Mouse (Mus musculus) heart, postnatal 36 days (tissue): ENCODE data around the gene Fbxo40. TPM values are rescaled to one million over a fixed set of nuclear protein-coding genes. Genes with fewer than 3 reads are reported as not detected.
A peak's percentile ranks its signal among the peaks of the same experiment; 100 is the strongest.

ENCODE experiments used
- DNase-seq, 2 experiments: peaks; one replicate each; pipeline ENCODE4 v3.0.0; 2021 to 2022
- intact Hi-C: fragments of 180-260 bp; cut with DNase I; formaldehyde crosslinking; loops from one replicate; pipeline ENCODE4 v1.15.1; 2025
- total RNA-seq, 2 experiments: library from RNA; stranded (reverse); gene quantifications; 2 replicates each; pipeline ENCODE4 v1.2.3; 2021

Fbxo40 gene
- total RNA-seq, 2 experiments from 2014 or later = 159 to 206 TPM

- intact Hi-C loops = no loop called here
- peak in 1 of 2 experiments; percentile 0 for DNase-seq
These were observed 40.5 kb downstream of the Fbxo40 start for GRCm38 (mm10) chr16:36949614-36950336.

- DNase-seq = no peak
- intact Hi-C loops = loop anchor here (2.0 kb wide), 1 partner anchor 63 kb away; the partner anchor contains the start of gene Polq
These were observed 42.5 kb downstream of the Fbxo40 start for GRCm38 (mm10) chr16:36947646-36948197.

GRCm38 (mm10) chr16:36946459-36947159 is 43.7 kb downstream of the Fbxo40 start:
- intact Hi-C loops = loop anchor here (2.0 kb wide), 1 partner anchor 64 kb away; the partner anchor contains the start of gene Polq
- no peak for DNase-seq

DNA sequence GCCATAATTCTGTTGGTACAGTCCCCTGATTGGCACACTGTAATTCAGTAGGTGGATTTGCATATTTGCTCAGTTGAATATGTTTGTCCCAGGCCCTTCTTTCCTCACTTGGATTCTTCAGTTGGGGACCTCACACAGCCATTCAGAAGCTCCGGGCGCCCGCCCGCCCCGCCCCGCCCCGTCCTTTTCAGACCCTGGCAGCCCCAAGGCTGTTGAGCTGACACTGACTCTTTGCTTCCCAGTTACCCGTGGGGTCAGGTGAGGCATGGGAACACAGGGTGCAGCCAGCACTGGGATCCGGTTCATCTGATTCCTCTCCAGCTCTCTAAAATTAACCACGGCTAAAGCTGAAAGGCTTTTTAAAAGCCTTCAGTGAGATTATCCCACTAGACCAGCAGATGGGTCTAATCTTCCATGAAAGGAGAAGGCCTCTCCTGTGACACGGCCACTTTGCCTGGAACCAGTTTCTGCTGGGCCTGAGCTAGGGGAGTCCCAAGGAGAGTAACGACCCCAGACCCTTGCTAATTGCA is 45.3 kb downstream of the Fbxo40 start:
- DNase-seq = peak; percentile 38 to 45
- intact Hi-C loops = loop anchor here (5.0 kb wide), 1 partner anchor 68 kb away; the partner anchor contains the start of genes Eaf2 and Golgb1

DNA sequence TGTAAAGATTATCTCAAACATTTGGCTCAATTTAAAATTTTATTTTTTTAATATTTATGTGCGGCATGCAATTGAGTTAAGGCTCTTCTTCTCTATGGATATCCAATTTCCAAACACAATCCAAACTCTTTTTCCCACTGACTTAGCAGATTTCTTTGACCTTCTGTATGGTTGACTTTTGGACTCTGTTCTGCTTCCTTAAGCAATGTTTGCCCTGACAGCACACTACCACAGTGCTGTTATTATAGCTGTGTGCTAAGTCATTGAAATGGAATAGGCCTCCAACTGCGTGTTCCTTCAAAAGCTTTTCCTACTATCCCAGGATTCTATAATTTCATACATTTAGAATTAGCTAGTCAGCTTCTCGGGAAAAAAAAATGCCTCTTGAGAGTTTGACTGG is 46.7 kb downstream of the Fbxo40 start:
- intact Hi-C loops = loop anchor here (5.0 kb wide), 1 partner anchor 66 kb away; the partner anchor contains the start of genes Eaf2 and Golgb1
- no peak for DNase-seq

DNA sequence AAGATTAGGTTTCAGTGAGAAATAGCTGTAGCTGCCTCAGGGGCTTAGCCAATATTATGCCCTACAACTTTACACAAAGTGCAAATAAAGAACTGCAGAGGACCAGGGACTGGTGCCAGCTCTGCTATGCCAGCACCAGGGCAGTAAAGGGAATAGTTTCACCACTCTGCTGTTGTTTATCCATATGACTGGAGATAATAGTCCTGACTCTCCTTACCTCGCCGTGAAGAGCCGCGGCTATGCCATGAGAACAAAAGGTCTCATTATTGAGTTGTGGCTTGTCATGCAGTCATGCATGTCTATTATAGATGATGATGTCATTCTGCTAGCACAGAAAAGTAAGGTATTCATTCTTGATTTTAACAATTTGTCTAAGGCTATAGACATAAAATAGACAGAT is 48.4 kb downstream of the Fbxo40 start:
- intact Hi-C loops = loop anchor here (1.0 to 5.0 kb wide), 2 partner anchors 47 to 65 kb away; partner anchors contain the start of genes Eaf2 and Golgb1
- no peak for DNase-seq

GRCm38 (mm10) chr16:36941137-36941727 is 49.0 kb downstream of the Fbxo40 start:
- intact Hi-C loops = loop anchor here (5.0 kb wide), 1 partner anchor 64 kb away; the partner anchor contains the start of genes Eaf2 and Golgb1
- DNase-seq = peak in 1 of 2 experiments; percentile 38

GRCm38 (mm10) chr16:36935814-36936213 is 54.5 kb downstream of the Fbxo40 start:
- intact Hi-C loops = no loop called here
- no peak for DNase-seq

DNA sequence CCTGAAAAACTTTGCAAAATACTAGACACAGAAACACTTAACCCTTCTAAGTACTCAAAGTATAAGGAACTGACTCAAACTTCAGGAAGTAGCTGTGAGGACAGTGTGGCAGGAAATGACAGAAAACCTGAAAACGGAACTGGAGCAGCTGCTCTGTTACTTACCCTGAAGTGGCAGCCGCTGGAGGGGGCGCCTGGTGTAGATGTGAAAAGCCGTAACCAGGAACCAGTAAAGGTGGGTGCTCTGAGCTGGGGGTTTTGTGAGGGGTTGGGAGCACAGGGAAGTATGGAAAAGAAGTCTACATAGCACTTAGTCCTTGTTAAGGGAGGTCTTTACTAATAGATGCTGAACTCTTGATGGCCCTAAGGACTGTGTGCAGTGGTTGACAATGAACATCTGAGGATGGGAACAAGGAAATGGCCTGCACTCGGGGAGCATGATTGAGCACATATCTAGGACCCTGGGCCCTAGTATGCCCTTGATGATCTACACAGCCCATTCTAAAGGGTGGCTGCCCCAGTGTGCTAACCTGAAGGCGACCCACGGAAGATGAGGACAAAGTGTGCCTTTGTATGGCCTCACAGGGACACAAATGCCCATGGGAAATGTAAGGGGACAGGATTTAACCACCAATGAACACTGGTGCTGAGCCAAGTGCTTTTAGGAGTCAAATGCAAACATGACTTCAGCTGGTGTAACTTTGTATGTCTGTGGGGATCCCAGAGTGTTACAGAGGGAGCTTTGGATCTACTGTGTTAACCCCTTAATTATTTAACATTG is 55.2 kb downstream of the Fbxo40 start, which contains the start of gene Hcls1:
Gene Hcls1 (plus strand): TSS at position 143 of the 780 bp plus-strand sequence.
- DNase-seq = peak; percentile 40 to 43
- intact Hi-C loops = no loop called here

DNA sequence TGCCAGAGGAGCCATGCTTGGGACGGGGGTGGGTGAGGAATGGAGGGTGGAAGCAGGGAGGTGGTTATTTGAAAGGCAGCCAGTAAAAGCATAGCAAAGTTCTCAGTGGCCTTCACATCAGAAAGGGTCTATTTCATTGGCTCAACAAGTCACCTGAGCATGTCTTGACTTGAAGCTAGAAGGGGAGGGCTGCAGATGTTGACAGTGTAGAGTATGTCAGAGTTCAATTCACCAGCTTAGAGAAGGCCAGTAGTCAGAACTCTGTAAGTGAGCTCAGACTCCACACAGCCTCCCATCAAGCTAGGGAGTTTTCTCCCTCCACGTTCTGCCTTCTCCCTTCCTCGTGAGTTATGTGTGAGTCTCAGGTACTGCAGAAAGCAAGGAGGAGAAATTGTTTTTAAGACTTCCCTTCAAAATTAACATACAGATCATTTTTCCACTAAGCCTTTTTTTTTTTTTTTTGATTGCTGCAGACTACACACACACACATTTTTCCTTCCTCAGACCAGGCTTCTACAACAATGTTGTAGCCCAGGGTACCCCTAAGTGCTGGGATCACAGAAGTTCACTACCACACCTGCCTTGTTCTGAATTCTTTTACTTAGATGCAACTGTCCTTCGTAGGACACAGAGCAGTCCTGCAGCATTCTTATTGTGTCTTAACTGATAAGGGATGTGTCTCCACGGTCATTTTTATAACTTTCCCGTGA is 56.0 kb downstream of the Fbxo40 start:
- no peak for DNase-seq
- intact Hi-C loops = no loop called here

- DNase-seq = no peak
- intact Hi-C loops = no loop called here
These were observed 57.7 kb downstream of the Fbxo40 start for GRCm38 (mm10) chr16:36932546-36932945.

- intact Hi-C loops = no loop called here
- no peak for DNase-seq
These were observed 58.3 kb downstream of the Fbxo40 start for GRCm38 (mm10) chr16:36931976-36932375.

- intact Hi-C loops = no loop called here
- DNase-seq = no peak
These were observed 58.9 kb downstream of the Fbxo40 start for GRCm38 (mm10) chr16:36931381-36931780.

- no peak for DNase-seq
- intact Hi-C loops = no loop called here
These were observed 59.8 kb downstream of the Fbxo40 start for GRCm38 (mm10) chr16:36930231-36931136.

GRCm38 (mm10) chr16:36929216-36929615 is 61.1 kb downstream of the Fbxo40 start:
- intact Hi-C loops = no loop called here
- DNase-seq = no peak

GRCm38 (mm10) chr16:36928106-36928500 is 62.2 kb downstream of the Fbxo40 start:
- DNase-seq = no peak
- intact Hi-C loops = no loop called here

- DNase-seq = no peak
- intact Hi-C loops = no loop called here
These were observed 62.7 kb downstream of the Fbxo40 start for GRCm38 (mm10) chr16:36927495-36928105.
